Mouse (Mus musculus) thymus, adult 2 months (tissue): Measurements from ENCODE around the gene Ppcdc.
A peak's percentile ranks its signal among the peaks of the same experiment; 100 is the strongest.

ENCODE experiments used
- CTCF ChIP-seq: fragments of 200-500 bp; IDR thresholded peaks from 2 replicates; pipeline ENCODE4 v1.5.1; 2012; ENCODE audit warnings: mild to moderate bottlenecking, control low read depth, low read length, moderate library complexity, borderline replicate concordance; ENCODE audit not compliant: control insufficient read depth, poor library complexity, insufficient read depth; ENCODE audit errors: extremely low read depth
- POLR2A ChIP-seq: fragments of 200-500 bp; IDR thresholded peaks from 2 replicates; pipeline ENCODE4 v1.6.1; 2012; ENCODE audit warnings: mild to moderate bottlenecking, low read length, control low read depth, moderate library complexity; ENCODE audit not compliant: control insufficient read depth, poor library complexity, insufficient read depth; ENCODE audit errors: extremely low read depth

- peak; percentile 62; the same call in 1 of the 2 replicates for TF ChIP-seq CTCF
- TF ChIP-seq POLR2A: 0 out of 2 replicates have a peak, but pooled peaks have one; percentile 17
Measured at GRCm38 (mm10) chr9:57433097-57434032, 6.6 kb downstream of the Ppcdc start.
